Mouse (Mus musculus): ENCODE data around the gene Tmem179.

- TF ChIP-seq FLI1 (IDR thresholded peaks at IDR 0.05; ENCODE audit: low read length) (no peak), GATA1 (IDR thresholded peaks at IDR 0.05; ENCODE audit: borderline replicate concordance, low read length) (no peak)
These were observed 38.4 kb upstream of the Tmem179 start for GRCm38 (mm10) chr12:112554900-112555299.
